Mouse (Mus musculus) gastrocnemius, postnatal 36 days (tissue): Measurements from ENCODE around the gene 5830473C10Rik. TPM values are rescaled to one million over a fixed set of nuclear protein-coding genes. Genes with fewer than 3 reads are reported as not detected.

Experiments used
- DNase-seq, 2 experiments: peaks; one replicate each; pipeline ENCODE4 v3.0.0; 2022
- intact Hi-C: fragments of 180-260 bp; cut with DNase I; formaldehyde crosslinking; loops from one replicate; pipeline ENCODE4 v1.15.1; 2025
- long read RNA-seq, 2 experiments: library from polyadenylated mRNA; stranded (forward); transcript quantifications; one replicate each; pipeline ENCODE4 v2.0.0; 2021
- total RNA-seq, 2 experiments: library from RNA; stranded (reverse); gene quantifications; 2 replicates each; pipeline ENCODE4 v1.2.3; 2021

The 5830473C10Rik gene
- not detected for total RNA-seq
- long read RNA-seq, experiment 1: 0 reads
- long read RNA-seq, experiment 2: 0 reads

- intact Hi-C loops: no loop called here
- DNase-seq: no peak
Measured at GRCm38 (mm10) chr5:90560743-90561142, at the start of gene 5830473C10Rik. Gene 5830473C10Rik (plus strand): TSS chr5:90561107.

- no peak for DNase-seq
- intact Hi-C loops: no loop called here
Measured at GRCm38 (mm10) chr5:90512288-90512955, 48.5 kb upstream of the 5830473C10Rik start.

DNA sequence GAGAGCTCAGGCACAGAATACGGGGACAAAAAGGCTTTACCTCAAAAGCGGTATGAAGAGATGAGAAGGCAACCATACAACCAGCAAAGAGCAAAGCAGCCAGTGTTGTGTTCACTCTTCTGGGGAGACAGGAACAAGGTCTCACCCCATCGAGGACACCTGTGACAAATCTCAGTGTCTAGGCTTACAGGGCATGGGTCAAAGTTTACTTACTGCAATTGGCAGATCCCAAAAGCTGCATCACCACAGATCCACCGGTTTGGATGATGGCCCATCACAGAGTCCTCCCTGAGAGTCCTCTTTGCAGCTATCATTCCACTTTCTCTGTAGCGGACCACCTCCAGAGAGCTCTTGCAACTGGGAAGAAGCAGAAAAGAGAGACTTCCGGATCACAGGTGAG is 45.3 kb upstream of the 5830473C10Rik start:
- DNase-seq: no peak
- intact Hi-C loops: no loop called here

DNA sequence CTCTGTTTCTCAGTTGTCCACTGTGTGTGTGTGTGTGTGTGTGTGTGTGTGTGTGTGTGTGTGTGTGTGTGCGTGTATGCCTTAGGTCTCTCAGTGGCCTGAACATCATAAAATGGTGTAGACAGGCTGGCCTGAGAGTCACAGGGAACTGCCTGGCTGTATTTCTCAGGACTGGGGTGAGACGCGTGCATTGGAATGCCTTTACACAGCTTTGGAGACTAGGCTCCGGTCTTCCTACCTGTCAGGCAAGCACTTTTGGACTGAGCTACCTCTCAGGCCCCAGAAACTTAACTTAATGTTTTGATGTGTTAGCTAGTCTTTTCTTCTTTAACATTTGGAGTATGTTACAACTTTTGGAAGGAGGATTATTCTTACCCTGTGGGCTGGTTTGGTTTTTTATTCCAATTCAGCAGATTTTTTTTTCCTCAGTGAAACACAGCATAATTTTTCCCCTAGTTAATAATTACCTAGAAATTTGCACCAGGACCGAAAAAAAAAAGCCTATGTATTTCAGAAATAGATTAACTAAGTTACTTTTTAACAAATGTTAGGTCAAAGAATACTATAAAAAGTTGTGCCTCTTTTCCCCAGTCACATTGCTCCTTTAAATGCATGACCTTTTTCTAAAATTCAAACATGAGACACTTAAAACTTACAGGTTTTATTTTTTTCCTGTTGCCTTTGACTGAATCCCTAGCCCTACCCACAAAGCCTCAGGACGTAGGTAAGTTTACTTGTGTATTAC is 42.4 kb upstream of the 5830473C10Rik start, which contains the start of gene Afm:
TSS of gene Afm (plus strand) at position 577 of the 745 bp plus-strand sequence.
- no peak for DNase-seq
- intact Hi-C loops: no loop called here

- intact Hi-C loops: no loop called here
- DNase-seq: no peak
Measured at GRCm38 (mm10) chr5:90551191-90551590, 9.7 kb upstream of the 5830473C10Rik start.

GRCm38 (mm10) chr5:90556052-90556451 is 4.9 kb upstream of the 5830473C10Rik start:
- no peak for DNase-seq
- intact Hi-C loops: no loop called here

GRCm38 (mm10) chr5:90561721-90562275 is 891 bp downstream of the 5830473C10Rik start:
- intact Hi-C loops: no loop called here

DNA sequence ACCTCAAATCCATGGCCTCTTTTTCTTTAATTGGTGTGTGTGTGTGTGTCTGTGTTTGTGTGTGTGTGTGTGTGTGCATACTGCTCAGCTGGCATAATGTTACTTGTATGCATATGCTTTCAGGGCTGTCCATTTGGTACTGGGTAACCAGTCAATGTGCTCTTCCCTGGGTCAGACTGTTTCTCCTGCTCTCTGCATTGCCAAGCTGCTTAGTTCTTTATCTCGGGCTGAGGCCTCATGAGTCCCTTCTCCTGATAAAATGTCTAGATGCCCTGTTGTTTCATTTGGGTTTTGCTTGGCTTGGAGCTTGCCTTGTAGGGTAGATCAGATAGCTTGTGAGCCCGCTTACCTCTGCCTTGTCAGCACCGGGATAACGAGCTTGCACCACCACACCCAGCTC is 2.0 kb downstream of the 5830473C10Rik start:
- intact Hi-C loops: no loop called here
- no peak for DNase-seq

More at GRCm38 (mm10) chr5:90561721-90562275, 891 bp downstream of the 5830473C10Rik start:
- DNase-seq: no peak

- intact Hi-C loops: no loop called here
- no peak for DNase-seq
Measured at GRCm38 (mm10) chr5:90564161-90564560, 3.3 kb downstream of the 5830473C10Rik start.

- intact Hi-C loops: no loop called here
- no peak for DNase-seq
Measured at GRCm38 (mm10) chr5:90565205-90565604, 4.3 kb downstream of the 5830473C10Rik start.

GRCm38 (mm10) chr5:90567788-90568187 is 6.9 kb downstream of the 5830473C10Rik start:
- intact Hi-C loops: no loop called here

DNA sequence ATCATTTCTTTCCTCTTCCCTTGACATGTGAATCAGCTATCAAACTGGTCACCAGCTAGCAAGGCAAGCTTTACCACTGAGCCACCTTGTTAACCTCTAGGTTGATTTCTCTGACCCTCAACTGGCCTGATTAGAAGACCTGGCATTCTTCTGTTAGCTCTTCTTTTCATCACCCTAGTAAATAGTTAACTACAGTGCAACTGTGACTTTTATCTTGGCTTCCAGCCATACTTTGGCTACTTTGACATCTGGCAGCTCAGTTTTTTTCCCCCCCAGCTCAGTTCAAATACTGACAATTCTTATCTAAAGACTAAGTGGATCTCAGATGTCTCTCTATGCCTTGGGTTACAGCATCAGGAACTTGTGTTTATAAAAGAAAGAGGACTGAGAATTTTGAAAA is 7.4 kb downstream of the 5830473C10Rik start:
- DNase-seq: no peak
- intact Hi-C loops: no loop called here

More at GRCm38 (mm10) chr5:90567788-90568187, 6.9 kb downstream of the 5830473C10Rik start:
- DNase-seq: no peak

DNA sequence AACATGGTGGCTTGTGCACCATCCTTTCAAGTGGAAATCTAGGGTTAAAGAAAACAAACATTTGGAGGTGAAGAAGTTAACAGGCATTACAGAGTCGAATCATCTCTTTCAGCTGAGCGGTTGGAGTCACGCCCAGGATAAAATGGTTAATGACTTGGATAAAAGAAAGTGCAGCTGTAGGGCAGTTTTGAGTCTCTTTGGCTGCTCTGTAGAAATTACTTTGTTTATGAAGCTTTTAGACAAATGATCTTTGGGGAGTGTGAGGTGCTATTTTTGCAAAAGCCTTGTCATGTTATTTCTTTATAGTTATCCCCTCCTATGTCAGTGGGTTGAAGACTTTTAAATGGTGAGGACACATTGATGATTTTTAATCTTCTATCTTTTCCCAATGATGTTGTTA is 10.3 kb downstream of the 5830473C10Rik start:
- no peak for DNase-seq
- intact Hi-C loops: no loop called here

DNA sequence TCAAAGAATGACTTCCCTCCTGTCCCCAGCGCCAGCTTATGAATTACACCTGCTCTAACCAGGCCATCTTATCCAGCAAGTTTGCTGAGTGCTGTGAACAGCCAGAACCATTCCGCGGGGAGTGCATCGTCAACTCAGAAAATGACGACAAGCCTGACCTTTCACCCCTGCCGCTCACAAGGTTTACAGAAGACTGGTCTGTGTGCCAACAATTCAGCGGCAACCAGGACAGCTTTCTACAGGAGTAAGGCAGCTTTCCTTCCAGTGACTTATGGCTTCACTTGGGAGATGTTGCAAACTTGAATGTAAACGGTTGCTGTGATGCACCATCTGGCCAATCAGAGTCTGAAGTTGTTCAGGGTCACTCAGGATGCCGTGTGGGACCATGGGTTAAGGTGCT is 16.8 kb downstream of the 5830473C10Rik start:
- DNase-seq: no peak
- intact Hi-C loops: no loop called here

GRCm38 (mm10) chr5:90579556-90579955 is 18.6 kb downstream of the 5830473C10Rik start:
- no peak for DNase-seq
- intact Hi-C loops: no loop called here

DNA sequence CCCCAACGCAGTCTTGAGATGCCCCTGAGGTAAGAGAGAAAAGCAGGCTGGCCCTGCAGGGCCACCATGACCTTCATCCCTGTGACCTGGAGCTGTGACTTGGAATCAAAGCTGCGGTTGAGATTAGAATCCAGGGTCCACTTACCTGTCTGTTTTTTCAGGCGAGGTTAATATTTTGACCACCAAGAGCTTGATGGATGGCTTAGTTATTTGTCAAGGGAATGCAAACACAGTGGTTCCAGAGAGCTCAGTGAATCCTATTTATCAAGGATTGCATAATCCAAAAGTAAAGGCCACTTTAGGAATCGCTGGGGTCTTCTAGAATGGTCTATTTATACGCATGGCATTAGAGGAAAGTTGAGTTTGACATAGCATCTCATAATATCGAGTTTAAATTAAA is 21.3 kb downstream of the 5830473C10Rik start:
- no peak for DNase-seq
- intact Hi-C loops: no loop called here

DNA sequence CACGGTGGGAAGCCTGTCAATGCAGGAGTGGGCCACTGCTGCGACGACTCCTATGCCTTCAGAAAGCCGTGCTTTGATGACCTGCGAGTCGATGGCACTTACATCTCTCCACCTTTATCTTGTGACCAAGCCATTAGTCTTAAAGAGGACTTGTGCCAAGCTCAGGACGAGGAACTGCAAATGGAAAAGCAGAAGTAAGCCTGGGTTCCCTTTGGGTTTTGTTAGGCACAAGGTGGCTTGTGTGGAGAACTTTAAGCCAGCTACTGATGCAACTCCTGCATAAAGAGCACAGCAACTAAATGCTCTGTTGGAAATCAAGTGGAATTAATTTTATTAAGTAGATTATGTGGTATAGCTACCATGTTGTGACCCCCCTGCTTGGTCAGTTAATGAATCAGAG is 23.9 kb downstream of the 5830473C10Rik start:
- intact Hi-C loops: no loop called here
- no peak for DNase-seq

DNA sequence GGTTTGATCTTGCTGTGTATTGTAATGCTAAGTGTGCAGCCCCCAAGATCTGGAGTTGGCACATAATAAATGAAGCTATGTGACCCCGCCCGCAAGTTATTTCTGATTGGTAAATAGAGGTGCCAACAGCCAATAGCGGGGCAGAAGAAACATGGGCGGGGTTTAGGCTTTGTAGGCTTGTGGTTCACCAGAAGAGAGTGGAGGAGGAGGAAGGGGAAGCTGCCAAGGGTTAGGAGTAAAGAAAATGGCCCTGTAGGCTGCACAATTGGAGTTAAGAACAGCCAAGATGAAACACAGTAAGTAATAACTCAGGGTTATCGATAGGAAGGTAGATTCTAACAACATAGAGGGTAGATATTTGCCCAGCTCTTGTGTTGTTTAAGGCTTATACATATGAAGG is 25.6 kb downstream of the 5830473C10Rik start:
- DNase-seq: no peak
- intact Hi-C loops: no loop called here

- intact Hi-C loops: no loop called here
- no peak for DNase-seq
Measured at GRCm38 (mm10) chr5:90588104-90588503, 27.2 kb downstream of the 5830473C10Rik start.

DNA sequence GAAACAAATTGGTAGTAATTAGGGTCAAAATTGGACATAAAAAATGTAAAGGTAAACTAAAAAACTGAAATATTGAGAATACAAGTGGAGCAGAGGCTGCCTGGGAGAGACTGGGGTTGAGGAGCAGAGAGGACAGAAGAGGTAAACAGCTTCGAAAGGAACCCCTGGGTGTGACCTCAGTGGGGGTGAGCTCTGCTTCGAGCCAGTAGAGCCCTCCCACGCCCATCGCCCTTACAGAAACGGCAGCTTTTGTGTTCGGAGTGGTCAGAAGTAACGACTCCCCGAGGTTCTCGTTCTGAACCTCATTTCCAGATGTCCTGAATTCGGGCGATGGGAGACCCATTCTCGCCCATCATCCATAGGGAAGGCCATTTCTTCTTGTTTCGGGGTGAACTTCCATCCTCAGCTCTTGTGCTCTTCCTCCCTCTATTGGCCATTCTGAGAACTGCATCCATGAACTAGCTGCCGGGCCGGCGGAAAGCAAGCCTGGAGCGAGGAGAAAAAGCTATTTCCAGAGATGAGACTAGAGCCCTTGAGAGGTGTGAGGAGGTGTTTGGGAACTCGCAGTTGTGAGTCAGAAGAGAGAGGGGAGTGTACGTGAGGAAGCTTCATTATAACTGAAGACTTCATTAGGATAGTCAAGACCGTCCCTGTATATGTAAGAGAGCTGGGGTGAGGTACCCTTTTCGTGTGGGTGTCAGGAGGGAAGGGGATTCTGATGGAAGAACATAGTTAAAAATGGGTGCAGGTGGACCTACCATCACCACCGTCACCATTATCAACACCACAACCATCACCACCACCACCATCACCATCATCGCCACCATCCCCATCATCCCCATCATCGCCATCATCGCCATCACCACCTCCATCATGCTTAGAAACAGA is 28.0 kb downstream of the 5830473C10Rik start:
- intact Hi-C loops: no loop called here
- DNase-seq: peak; percentile 16 to 35

GRCm38 (mm10) chr5:90590676-90591075 is 29.8 kb downstream of the 5830473C10Rik start:
- no peak for DNase-seq
- intact Hi-C loops: no loop called here
